Mouse (Mus musculus): Measurements from ENCODE around the gene Aldoart1.

The Aldoart1 gene

GRCm38 (mm10) chr4:72852534-72852933 is at the start of gene Aldoart1:
Gene Aldoart1 (minus strand): TSS chr4:72852634.
- DNase-seq (ENCODE audit: low read depth, low spot score): no peak

GRCm38 (mm10) chr4:72901566-72901965 is 49.1 kb upstream of the Aldoart1 start:
- no peak for DNase-seq (ENCODE audit: low read depth, low spot score)

GRCm38 (mm10) chr4:72865371-72866075 is 13.1 kb upstream of the Aldoart1 start:
- no peak for DNase-seq (ENCODE audit: low read depth, low spot score)

- DNase-seq (ENCODE audit: low read depth, low spot score): no peak
These were observed 8.2 kb downstream of the Aldoart1 start for GRCm38 (mm10) chr4:72844276-72844675.

- no peak for DNase-seq (ENCODE audit: low read depth, low spot score)
These were observed 9.4 kb downstream of the Aldoart1 start for GRCm38 (mm10) chr4:72843025-72843424.

GRCm38 (mm10) chr4:72836430-72836829 is 16.0 kb downstream of the Aldoart1 start:
- DNase-seq (ENCODE audit: low read depth, low spot score): no peak

- DNase-seq (ENCODE audit: low read depth, low spot score): no peak
These were observed 17.0 kb downstream of the Aldoart1 start for GRCm38 (mm10) chr4:72835400-72835799.

- no peak for DNase-seq (ENCODE audit: low read depth, low spot score)
These were observed 51.6 kb downstream of the Aldoart1 start for GRCm38 (mm10) chr4:72800816-72801215.
